Mouse (Mus musculus) midbrain, embryonic 14.5 days (tissue): ENCODE results near the gene Ube2s. TPM values are rescaled to one million over a fixed set of nuclear protein-coding genes. Genes with fewer than 3 reads are reported as not detected.
A peak's percentile ranks its signal among the peaks of the same experiment; 100 is the strongest.

Experiments
- ATAC-seq: fragments of 200-750 bp; cut with Nextera tagmentation; 2 replicates; pipeline ENCODE4 v1.8.0; 2017; ENCODE audit warnings: moderate number of reproducible peaks, moderate library complexity; ENCODE audit not compliant: low FRiP score, low TSS enrichment
- DNase-seq: peaks from one replicate; pipeline ENCODE4 v3.0.0-alpha.2; 2015
- H3K27ac ChIP-seq: fragments of 300-500 bp; sonication (generic); replicated peaks from 2 replicates; pipeline ENCODE4 v1.5.1; 2014; ENCODE audit warnings: mild to moderate bottlenecking, low read depth, low read length, moderate library complexity
- H3K27me3 ChIP-seq: fragments of 300-500 bp; sonication (generic); 2 replicates; pipeline ENCODE4 v1.6.1; 2014; ENCODE audit warnings: low read length, control low read depth, mixed read lengths; ENCODE audit not compliant: control insufficient read depth, insufficient read depth
- H3K36me3 ChIP-seq: fragments of 300-500 bp; sonication (generic); 2 replicates; pipeline ENCODE4 v1.6.1; 2014; ENCODE audit warnings: low read length, control low read depth; ENCODE audit not compliant: control insufficient read depth, insufficient read depth
- H3K4me1 ChIP-seq: fragments of 300-500 bp; sonication (generic); 2 replicates; pipeline ENCODE4 v1.6.1; 2014; ENCODE audit warnings: mild to moderate bottlenecking, antibody characterized with exemption, low read length, control low read depth; ENCODE audit not compliant: control insufficient read depth, insufficient read depth
- H3K4me2 ChIP-seq: fragments of 300-500 bp; sonication (generic); 2 replicates; pipeline ENCODE4 v1.6.1; 2014; ENCODE audit warnings: mild to moderate bottlenecking, low read length, moderate library complexity
- H3K4me3 ChIP-seq: fragments of 300-500 bp; sonication (generic); replicated peaks from 2 replicates; pipeline ENCODE4 v1.5.1; 2014; ENCODE audit warnings: low read depth, low read length
- H3K9ac ChIP-seq: fragments of 300-500 bp; sonication (generic); replicated peaks from 2 replicates; pipeline ENCODE4 v1.6.1; 2014; ENCODE audit warnings: mild to moderate bottlenecking, low read length, moderate library complexity
- H3K9me3 ChIP-seq: fragments of 300-500 bp; sonication (generic); 2 replicates; pipeline ENCODE4 v1.6.1; 2016; ENCODE audit warnings: low read length, control low read depth, mixed read lengths; ENCODE audit not compliant: control insufficient read depth
- WGBS: fragments of 180-500 bp; shearing (Covaris S2); extraction: QIAGEN DNeasy Blood & Tissue Kit; methylation state at CpG from one replicate; pipeline ENCODE4 v1.1.7; 2014; 5-methylcytosine and 5-hydroxymethylcytosine counted together
- polyA plus RNA-seq: library from polyadenylated mRNA; unstranded; fragments of >200 nt; fragmentation: Nextera tagmentation; extraction: Ambion mirVana; gene quantifications from 2 replicates; pipeline ENCODE4 v1.2.1, GENCODE M21; 2014

Gene Ube2s
- polyA plus RNA-seq, 1 experiment from 2014 or later = 290 TPM

- H3K9ac ChIP-seq = peak within 1 kb of the TSS; percentile 80
- H3K27ac ChIP-seq = peak within 1 kb of the TSS; percentile 89
- H3K36me3 ChIP-seq = peaks cover 34% of the 10 kb centered on the region
- DNase-seq (peak; percentile 99), ATAC-seq (peak; percentile 86)
- H3K4me2 ChIP-seq = peak within 1 kb of the TSS; percentile 83
- peaks cover 9% of the 10 kb centered on the region; the same call in 1 of the 2 replicates for H3K27me3 ChIP-seq
- peaks cover 6% of the 10 kb centered on the region; the same call in 1 of the 2 replicates for H3K4me1 ChIP-seq
- H3K4me3 ChIP-seq = peak within 1 kb of the TSS; percentile 71
- 2% methylated on average over 54 of the region's 54 CpGs for WGBS
- no peaks in the 10 kb centered on the region for H3K9me3 ChIP-seq
Measured at GRCm38 (mm10) chr7:4792278-4793212, 19.8 kb downstream of the Ube2s start, which contains the start of gene Rpl28. TSS of gene Rpl28 (plus strand) at chr7:4792874.

- ATAC-seq = 0 out of 2 replicates have a peak, but pooled peaks have one; percentile 1
- H3K4me1 ChIP-seq = peaks cover 6% of the 10 kb centered on the region; the same call in 1 of the 2 replicates
- H3K27me3 ChIP-seq = peaks cover 9% of the 10 kb centered on the region; the same call in 1 of the 2 replicates
- H3K4me2 ChIP-seq = peak within 1 kb of the TSS; percentile 94
- WGBS = 9% methylated on average over 39 of the region's 40 CpGs
- H3K36me3 ChIP-seq = peaks cover 7% of the 10 kb centered on the region
- peak within 1 kb of the TSS; percentile 76 for H3K9ac ChIP-seq
- peak within 1 kb of the TSS; percentile 48 for H3K4me3 ChIP-seq
- no peak for DNase-seq
- peak within 1 kb of the TSS; percentile 71 for H3K27ac ChIP-seq
- no peaks in the 10 kb centered on the region for H3K9me3 ChIP-seq
Measured at GRCm38 (mm10) chr7:4789436-4789935, 22.9 kb downstream of the Ube2s start, which contains the start of gene Tmem238. TSS of gene Tmem238 (minus strand) at chr7:4789656.

- Histone ChIP-seq H3K4me1 (peaks cover 2% of the 10 kb centered on the region; the same call in 1 of the 2 replicates), H3K27me3 (peaks cover 9% of the 10 kb centered on the region; the same call in 1 of the 2 replicates), H3K27ac (peak overlapping the region; percentile 71), H3K36me3 (no peaks in the 10 kb centered on the region), H3K9me3 (no peaks in the 10 kb centered on the region), H3K9ac (peak overlapping the region; percentile 76), H3K4me2 (peak overlapping the region; percentile 94), H3K4me3 (peak overlapping the region; percentile 48)
- DNase-seq (peak; percentile 79), ATAC-seq (peak; percentile 61)
- 3% methylated on average over 64 of the region's 64 CpGs for WGBS
Measured at GRCm38 (mm10) chr7:4788499-4789435, 23.6 kb downstream of the Ube2s start.

GRCm38 (mm10) chr7:4783667-4784268 is 28.6 kb downstream of the Ube2s start:
- no peaks in the 10 kb centered on the region for H3K9me3 ChIP-seq
- H3K4me2 ChIP-seq = no peak overlapping the region
- ATAC-seq (no peak), DNase-seq (no peak)
- H3K36me3 ChIP-seq = no peaks in the 10 kb centered on the region
- H3K4me3 ChIP-seq = no peak overlapping the region
- WGBS = 87% methylated on average over 14 of the region's 14 CpGs
- H3K4me1 ChIP-seq = no peaks in the 10 kb centered on the region
- no peak overlapping the region for H3K9ac ChIP-seq
- no peak overlapping the region for H3K27ac ChIP-seq
- H3K27me3 ChIP-seq = peaks cover 7% of the 10 kb centered on the region; the same call in 1 of the 2 replicates

GRCm38 (mm10) chr7:4782759-4783158 is 29.6 kb downstream of the Ube2s start, which contains the start of the genes Il11 and Tmem190:
TSS of gene Il11 (minus strand) at chr7:4782859.
TSS of gene Tmem190 (plus strand) at chr7:4782937.
- Histone ChIP-seq H3K36me3 (no peaks in the 10 kb centered on the region), H3K4me1 (no peaks in the 10 kb centered on the region), H3K27me3 (peaks cover 17% of the 10 kb centered on the region; the same call in 1 of the 2 replicates), H3K4me2 (no peak within 1 kb of the TSS), H3K4me3 (no peak within 1 kb of the TSS), H3K27ac (no peak within 1 kb of the TSS), H3K9me3 (no peaks in the 10 kb centered on the region), H3K9ac (no peak within 1 kb of the TSS)
- WGBS = 67% methylated on average over 2 of the region's 2 CpGs
- no peak for DNase-seq
- ATAC-seq = no peak

GRCm38 (mm10) chr7:4782130-4782529 is 30.3 kb downstream of the Ube2s start:
- DNase-seq = no peak
- no peak overlapping the region for H3K9ac ChIP-seq
- H3K36me3 ChIP-seq = no peaks in the 10 kb centered on the region
- no peak for ATAC-seq
- no peak overlapping the region for H3K4me2 ChIP-seq
- H3K27me3 ChIP-seq = peaks cover 24% of the 10 kb centered on the region
- no peak overlapping the region for H3K4me3 ChIP-seq
- H3K4me1 ChIP-seq = no peaks in the 10 kb centered on the region
- H3K9me3 ChIP-seq = no peaks in the 10 kb centered on the region
- 58% methylated on average over 3 of the region's 3 CpGs for WGBS
- no peak overlapping the region for H3K27ac ChIP-seq

- no peaks in the 10 kb centered on the region for H3K4me1 ChIP-seq
- no peaks in the 10 kb centered on the region for H3K9me3 ChIP-seq
- 36% methylated on average over 5 of the region's 5 CpGs for WGBS
- H3K4me3 ChIP-seq = no peak overlapping the region
- no peaks in the 10 kb centered on the region for H3K36me3 ChIP-seq
- no peak for DNase-seq
- no peak overlapping the region for H3K9ac ChIP-seq
- ATAC-seq = no peak
- H3K27me3 ChIP-seq = peaks cover 39% of the 10 kb centered on the region
- H3K27ac ChIP-seq = no peak overlapping the region
- H3K4me2 ChIP-seq = no peak overlapping the region
Measured at GRCm38 (mm10) chr7:4779921-4780320, 32.5 kb downstream of the Ube2s start.
